Mouse (Mus musculus): ENCODE data around the gene Aqp2.

Gene Aqp2

GRCm38 (mm10) chr15:99590429-99591084 lies 11.7 kb downstream of the Aqp2 start, which contains the start of gene Aqp5:
Gene Aqp5 (plus strand): TSS chr15:99590782.
- no peak for DNase-seq (ENCODE audit: low spot score in 2 of 2)

- DNase-seq (ENCODE audit: low spot score in 2 of 2), result no peak
Measured at GRCm38 (mm10) chr15:99592177-99592576, 13.3 kb downstream of the Aqp2 start.

DNA sequence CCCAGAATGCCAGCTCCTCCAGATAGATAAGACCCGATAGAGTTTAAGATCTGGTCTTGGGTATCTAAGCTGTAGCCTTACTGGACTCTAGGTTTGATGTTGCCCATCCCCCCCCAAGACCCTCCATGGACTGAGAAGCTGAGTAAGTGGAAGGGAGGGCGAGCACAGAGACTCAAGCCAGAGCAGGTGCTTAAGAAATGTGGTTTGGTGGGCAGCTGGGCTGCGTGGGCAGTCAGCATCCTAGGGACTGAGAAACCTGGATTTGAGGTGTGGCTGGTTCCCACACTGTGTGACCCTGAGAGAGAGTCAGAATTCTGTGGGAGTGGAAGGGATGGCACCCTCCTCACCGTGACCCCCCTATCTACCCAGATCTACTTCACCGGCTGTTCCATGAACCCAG lies 14.0 kb downstream of the Aqp2 start:
- DNase-seq (ENCODE audit: low spot score in 2 of 2), result no peak

- no peak for DNase-seq (ENCODE audit: low spot score in 2 of 2)
Measured at GRCm38 (mm10) chr15:99594951-99595350, 16.1 kb downstream of the Aqp2 start.

DNA sequence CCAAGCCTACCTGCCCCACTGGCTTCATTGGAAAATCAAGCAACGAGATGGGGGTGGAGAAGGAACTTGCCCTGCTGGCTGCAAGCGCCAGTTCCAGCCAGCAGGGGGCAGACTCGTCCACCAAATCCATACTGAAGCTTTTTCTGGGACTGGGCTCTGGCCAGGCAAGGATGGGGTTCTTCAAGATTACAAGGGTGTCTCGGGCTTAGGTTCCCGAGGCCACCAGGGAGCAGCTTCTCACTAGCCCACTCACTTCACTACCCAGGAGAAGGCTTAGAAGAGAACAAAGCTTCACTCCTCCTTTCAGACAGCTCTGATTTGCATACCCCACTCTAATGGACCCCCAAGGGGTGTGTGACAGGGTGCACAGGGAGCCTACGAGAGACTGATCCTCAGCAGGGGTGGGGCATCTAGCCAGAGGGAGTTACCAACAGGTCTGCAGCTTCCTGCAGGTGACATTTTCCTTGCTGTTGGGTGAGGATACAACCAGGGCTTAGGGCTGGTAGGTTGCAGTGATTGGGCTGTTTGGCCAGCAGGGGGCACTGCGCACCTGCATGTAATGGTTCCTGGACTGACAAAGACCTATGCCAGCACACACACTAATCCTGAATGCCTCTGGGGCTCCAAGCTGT lies 17.3 kb downstream of the Aqp2 start:
- peak; percentile 81 for DNase-seq (ENCODE audit: low spot score in 2 of 2)

DNA sequence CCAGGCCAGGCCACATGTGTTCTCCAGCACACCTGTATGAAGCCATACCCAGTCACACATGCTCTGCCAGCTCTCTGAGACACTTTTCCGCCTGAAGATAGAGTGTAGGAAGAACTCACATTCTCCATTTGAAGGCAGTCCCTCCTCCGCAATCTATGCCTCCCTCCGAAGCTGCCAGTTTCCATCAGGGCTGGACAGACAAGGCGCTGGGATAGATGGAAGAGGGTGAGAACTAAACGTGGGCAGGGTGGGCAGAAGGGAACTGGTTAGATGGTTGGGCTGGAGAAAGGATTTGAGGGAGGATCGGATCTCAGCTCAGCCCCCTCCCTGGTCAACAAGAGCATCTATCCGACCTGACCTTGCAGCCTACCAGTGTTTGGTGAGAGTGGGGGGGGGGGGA lies 18.0 kb downstream of the Aqp2 start:
- no peak for DNase-seq (ENCODE audit: low spot score in 2 of 2)

- DNase-seq (ENCODE audit: low spot score in 2 of 2), result no peak
Measured at GRCm38 (mm10) chr15:99597596-99597995, 18.7 kb downstream of the Aqp2 start.

- no peak for DNase-seq (ENCODE audit: low spot score in 2 of 2)
Measured at GRCm38 (mm10) chr15:99599245-99600070, 20.6 kb downstream of the Aqp2 start.

DNA sequence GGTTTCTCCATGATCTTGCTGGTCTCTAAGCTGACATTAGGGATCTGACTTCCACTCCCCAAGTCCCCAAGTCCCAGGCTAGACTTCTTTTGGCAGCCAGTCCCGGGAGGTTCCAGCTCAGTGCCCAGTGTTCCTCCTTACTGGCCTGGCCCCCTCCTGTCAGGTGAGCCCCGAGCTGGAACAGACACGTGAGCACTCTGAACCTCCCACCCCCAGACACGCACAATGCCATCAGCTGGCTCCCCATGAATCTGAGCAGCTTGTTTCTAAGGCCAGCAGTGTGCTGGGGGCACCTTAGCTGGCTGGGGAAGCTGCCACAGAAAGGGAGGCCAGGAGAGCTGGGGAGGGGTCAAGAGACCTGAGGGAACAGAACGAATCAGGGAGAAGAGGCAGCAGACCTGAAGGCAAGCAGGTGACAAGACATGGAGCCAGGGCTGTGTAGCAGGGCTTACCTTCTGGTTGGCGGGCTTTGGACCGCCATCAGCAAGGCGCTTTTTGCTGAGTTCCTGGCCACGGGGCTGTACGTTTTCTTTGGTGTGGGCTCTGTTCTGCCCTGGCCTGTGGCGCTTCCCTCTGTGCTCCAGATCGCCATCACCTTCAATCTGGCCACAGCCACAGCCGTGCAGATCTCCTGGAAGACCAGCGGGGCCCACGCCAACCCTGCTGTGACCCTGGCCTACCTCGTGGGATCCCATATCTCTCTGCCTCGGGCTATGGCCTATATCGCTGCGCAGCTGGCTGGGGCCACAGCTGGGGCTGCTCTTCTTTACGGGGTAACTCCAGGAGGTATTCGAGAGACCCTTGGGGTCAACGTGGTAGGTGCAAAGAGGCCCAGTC lies 22.3 kb downstream of the Aqp2 start, which contains the start of gene Aqp6:
Gene Aqp6 (plus strand): TSS at position 415 of the 837 bp plus-strand sequence.
- DNase-seq (ENCODE audit: low spot score in 2 of 2), result no peak

DNA sequence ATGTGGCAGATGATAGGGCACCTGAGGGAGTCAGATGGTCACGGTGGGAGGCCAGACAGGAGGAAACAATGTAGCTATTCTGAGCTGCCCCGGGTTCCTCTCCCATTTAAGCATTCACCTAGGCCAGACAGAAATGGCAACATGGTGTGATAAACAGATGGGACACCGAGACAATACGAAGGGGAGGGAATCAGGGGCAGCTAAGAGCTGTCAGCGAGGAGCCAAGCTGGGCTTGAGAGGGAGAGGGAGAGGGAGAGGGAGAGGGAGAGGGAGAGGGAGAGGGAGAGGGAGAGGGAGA lies 22.9 kb downstream of the Aqp2 start:
- DNase-seq (ENCODE audit: low spot score in 2 of 2), result no peak

DNA sequence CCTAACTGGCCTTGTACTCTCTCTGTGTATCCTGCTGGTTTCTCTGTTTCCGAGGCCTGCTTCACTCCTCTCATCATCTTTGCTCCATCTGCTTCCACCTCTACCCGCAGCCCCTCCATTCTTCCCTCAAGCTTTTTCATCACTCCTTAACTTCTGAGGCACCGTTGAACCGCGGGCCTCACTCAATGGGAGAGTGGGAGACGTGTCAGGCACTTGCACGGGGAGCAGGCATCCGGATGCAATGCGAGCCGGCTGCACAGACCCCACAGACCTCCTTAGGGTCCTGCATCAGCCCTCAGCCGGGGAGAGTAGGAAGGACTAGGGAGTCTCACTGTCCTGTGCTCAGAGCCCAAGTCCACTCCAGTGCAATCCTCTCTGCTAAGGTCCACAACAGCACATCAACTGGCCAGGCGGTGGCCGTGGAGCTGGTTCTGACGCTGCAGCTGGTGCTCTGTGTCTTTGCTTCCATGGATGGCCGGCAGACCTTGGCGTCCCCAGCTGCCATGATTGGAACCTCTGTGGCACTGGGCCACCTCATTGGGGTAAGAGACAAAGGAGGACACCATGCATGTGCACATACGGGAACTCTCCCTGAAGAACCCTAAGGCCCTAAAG lies 23.5 kb downstream of the Aqp2 start:
- no peak for DNase-seq (ENCODE audit: low spot score in 2 of 2)

GRCm38 (mm10) chr15:99603216-99603615 lies 24.4 kb downstream of the Aqp2 start:
- no peak for DNase-seq (ENCODE audit: low spot score in 2 of 2)

DNA sequence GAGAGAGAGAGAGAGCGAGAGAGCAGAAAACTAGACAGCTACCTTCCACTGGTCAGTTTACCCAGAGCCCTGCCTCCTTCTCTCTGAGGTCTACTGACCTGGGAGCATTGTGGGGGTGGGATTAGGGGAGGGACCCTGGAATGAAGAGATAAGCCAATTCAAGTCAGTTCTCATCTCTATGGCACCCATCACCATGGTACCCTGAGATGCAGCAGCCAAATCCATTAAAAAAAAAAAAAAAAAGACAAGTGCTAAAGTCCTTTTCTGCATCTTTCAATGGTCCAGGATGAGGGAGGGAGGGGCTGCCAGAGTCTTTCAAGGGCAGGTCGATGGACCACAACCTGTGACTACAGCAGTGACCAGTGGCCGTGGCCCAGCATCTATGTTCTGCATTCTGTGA lies 26.7 kb downstream of the Aqp2 start:
- DNase-seq (ENCODE audit: low spot score in 2 of 2), result no peak

DNA sequence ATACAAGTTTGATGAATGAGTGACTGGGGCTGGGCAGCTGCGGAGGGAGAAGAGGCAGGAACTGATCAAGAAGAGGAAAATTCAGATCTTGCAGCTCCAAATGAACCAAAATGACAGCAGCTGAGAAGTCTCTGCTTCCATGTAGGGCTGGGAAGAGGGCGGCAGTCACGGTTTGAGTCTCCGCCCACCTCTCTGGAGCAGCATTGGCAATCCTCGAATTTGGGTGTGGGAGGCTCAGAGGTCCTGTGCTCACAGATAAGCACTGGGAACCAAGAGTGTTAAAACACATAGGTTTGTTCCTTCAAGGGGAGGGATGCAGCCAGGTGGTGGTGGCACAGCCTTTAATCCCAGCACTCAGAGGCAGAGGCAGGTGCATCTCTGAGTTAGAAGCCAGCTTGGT lies 27.7 kb downstream of the Aqp2 start:
- no peak for DNase-seq (ENCODE audit: low spot score in 2 of 2)

- DNase-seq (ENCODE audit: low spot score in 2 of 2), result no peak
Measured at GRCm38 (mm10) chr15:99607388-99608113, 28.7 kb downstream of the Aqp2 start.

DNA sequence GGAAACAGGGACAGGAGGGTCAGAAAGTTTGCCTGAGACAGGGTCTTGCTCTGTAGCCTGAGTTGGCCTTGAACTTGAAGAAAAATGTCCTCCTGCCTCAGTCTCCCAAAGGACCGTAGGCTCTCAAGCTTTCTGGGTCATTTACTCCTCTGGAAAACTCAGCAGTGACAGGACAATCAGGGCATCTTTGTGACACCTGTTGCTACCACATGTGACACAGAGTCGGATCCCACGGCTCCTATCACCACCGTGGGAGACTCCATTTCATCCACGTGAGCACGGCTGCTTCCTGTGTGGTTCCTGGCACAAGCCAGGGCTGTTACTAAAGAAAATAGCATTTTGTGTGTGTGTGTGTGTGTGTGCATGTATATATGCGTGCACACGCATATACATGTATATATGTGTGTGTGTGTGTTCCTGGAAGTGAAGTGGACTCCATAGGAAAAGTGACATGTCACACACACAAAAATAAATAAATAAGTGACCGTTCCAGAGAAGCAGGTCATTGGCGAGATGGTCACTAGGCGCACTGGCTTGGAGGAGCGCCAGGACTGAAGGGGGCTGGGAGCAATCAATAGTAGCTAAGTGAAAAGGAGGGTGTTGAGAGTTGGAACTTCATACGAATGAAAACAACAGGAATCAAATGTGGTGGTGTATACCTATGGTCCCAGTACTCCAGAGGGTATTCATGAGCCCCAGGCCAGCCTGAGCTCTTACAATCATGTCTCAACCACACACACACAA lies 29.7 kb downstream of the Aqp2 start:
- DNase-seq (ENCODE audit: low spot score in 2 of 2), result no peak

DNA sequence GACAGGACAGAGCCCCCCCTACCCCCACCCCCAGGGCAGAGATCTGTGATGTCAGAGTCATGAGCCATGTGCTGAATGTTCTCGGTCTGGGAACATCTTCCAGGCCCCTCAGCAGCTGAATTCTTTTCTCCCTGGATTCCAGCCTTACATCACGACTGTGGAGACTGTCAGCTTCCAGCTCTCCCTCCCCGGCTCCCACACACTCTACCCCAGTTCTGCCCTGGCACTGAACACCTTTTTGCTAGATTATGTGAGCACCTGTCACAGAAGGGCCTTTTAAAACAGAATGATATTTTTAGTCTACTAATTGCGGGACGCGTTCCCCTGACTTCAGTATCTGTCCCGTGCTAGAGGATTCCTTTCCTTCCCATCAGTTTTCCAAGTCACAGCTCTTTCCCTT lies 32.7 kb downstream of the Aqp2 start:
- DNase-seq (ENCODE audit: low spot score in 2 of 2), result no peak

GRCm38 (mm10) chr15:99614273-99614672 lies 35.4 kb downstream of the Aqp2 start:
- DNase-seq (ENCODE audit: low spot score in 2 of 2), result no peak

- DNase-seq (ENCODE audit: low spot score in 2 of 2), result no peak
Measured at GRCm38 (mm10) chr15:99614753-99615152, 35.9 kb downstream of the Aqp2 start.

- DNase-seq (ENCODE audit: low spot score in 2 of 2), result no peak
Measured at GRCm38 (mm10) chr15:99615246-99615645, 36.4 kb downstream of the Aqp2 start.
